Mouse (Mus musculus): Measurements from ENCODE around the gene Gm10961.

Gm10961 gene

GRCm38 (mm10) chr3:107664641-107665040 is 33.5 kb downstream of the Gm10961 start:
- no peak for DNase-seq (ENCODE audit: low spot score)

GRCm38 (mm10) chr3:107667426-107667825 is 36.3 kb downstream of the Gm10961 start:
- no peak for DNase-seq (ENCODE audit: low spot score)

- DNase-seq (ENCODE audit: low spot score) = no peak
Measured at GRCm38 (mm10) chr3:107668786-107669185, 37.7 kb downstream of the Gm10961 start.

GRCm38 (mm10) chr3:107670500-107670899 is 39.4 kb downstream of the Gm10961 start:
- DNase-seq (ENCODE audit: low spot score) = no peak

GRCm38 (mm10) chr3:107671509-107671908 is 40.4 kb downstream of the Gm10961 start:
- DNase-seq (ENCODE audit: low spot score) = no peak

GRCm38 (mm10) chr3:107680790-107681576 is 49.9 kb downstream of the Gm10961 start:
- DNase-seq (ENCODE audit: low spot score) = no peak
